Mouse (Mus musculus) CH12.LX (cell line): ENCODE measurements at regions not wholly inside any gene's neighbourhood (a gene's known extent, or its start where the extent isn't known, plus 50 kb on each side); places are given as distances from the start of the nearest gene placed in this dataset.

Experiments used
- DNase-seq: peaks from one replicate; pipeline ENCODE4 v3.0.0-alpha.2; 2013; ENCODE audit errors: extremely low read depth
- H3K27ac ChIP-seq: 2 replicates; pipeline ENCODE4 v1.5.1; 2012; ENCODE audit warnings: low read depth, mild to moderate bottlenecking, control low read depth, moderate library complexity; ENCODE audit not compliant: insufficient read depth
- H3K27me3 ChIP-seq: replicated peaks from 2 replicates; pipeline ENCODE3; 2012; ENCODE audit warnings: inconsistent platforms
- H3K36me3 ChIP-seq, 2 experiments: replicated peaks in 1 of 2; 2 replicates each; pipeline versions ENCODE3 to v1.6.1; 2012; ENCODE audit warnings: inconsistent platforms in 1 of 2, low read length in 1 of 2, mild to moderate bottlenecking in 1 of 2, mixed read lengths in 1 of 2, moderate library complexity in 1 of 2; ENCODE audit not compliant: control insufficient read depth in 1 of 2, insufficient read depth in 1 of 2
- H3K4me1 ChIP-seq, 2 experiments: 2 replicates each; pipeline ENCODE4 v1.6.1; 2012; ENCODE audit warnings: inconsistent platforms in 1 of 2, moderate library complexity in 1 of 2; ENCODE audit not compliant: insufficient read depth in 2 of 2, control insufficient read depth in 1 of 2
- H3K4me2 ChIP-seq: 2 replicates; pipeline ENCODE4 v1.6.1; 2012; ENCODE audit warnings: low read depth, mild to moderate bottlenecking, control low read depth; ENCODE audit not compliant: poor library complexity, insufficient read depth, severe bottlenecking
- H3K4me3 ChIP-seq, 3 experiments: fragments of 150-350 bp in 1 of 3; sonication (generic) in 1 of 3; replicated peaks in 1 of 3; 2 replicates each; pipeline versions ENCODE3 to v1.5.1; 2011 to 2012; ENCODE audit warnings: low read depth in 2 of 3, low read length in 2 of 3, mild to moderate bottlenecking in 2 of 3, moderate library complexity in 2 of 3, control low read depth in 1 of 3, improper control_type of control experiment in 1 of 3, inconsistent platforms in 1 of 3, mixed read lengths in 1 of 3; ENCODE audit not compliant: poor library complexity in 1 of 3
- H3K79me2 ChIP-seq: replicated peaks from 2 replicates; pipeline ENCODE4 v1.6.1; 2012; ENCODE audit warnings: mild to moderate bottlenecking, moderate library complexity; ENCODE audit not compliant: control insufficient read depth, poor library complexity, insufficient read depth, severe bottlenecking; ENCODE audit errors: extremely low read depth
- H3K9ac ChIP-seq: 2 replicates; pipeline ENCODE4 v1.6.1; 2012; ENCODE audit warnings: low read depth, mild to moderate bottlenecking, control low read depth, moderate library complexity; ENCODE audit not compliant: insufficient read depth
- H3K9me3 ChIP-seq: replicated peaks from 2 replicates; pipeline ENCODE3; 2012; ENCODE audit warnings: low read length, inconsistent platforms, mixed read lengths
- BHLHE40 ChIP-seq: IDR thresholded peaks from 2 replicates; pipeline ENCODE4 v1.6.1; 2011; ENCODE audit warnings: mild to moderate bottlenecking, low read depth, low read length, improper control_type of control experiment
- CHD1 ChIP-seq: IDR thresholded peaks from 2 replicates; pipeline ENCODE4 v1.6.1; 2012; ENCODE audit warnings: low read depth, low read length, improper control_type of control experiment, inconsistent platforms
- CHD2 ChIP-seq: IDR thresholded peaks from 2 replicates; pipeline ENCODE4 v1.6.1; 2011; ENCODE audit warnings: low read length, improper control_type of control experiment
- CTCF ChIP-seq, 2 experiments: IDR thresholded peaks in 1 of 2; conservative IDR thresholded peaks in 1 of 2; 2 replicates each; pipeline ENCODE4 v1.5.1; 2011 to 2012; ENCODE audit warnings: low read depth in 2 of 2, low read length in 2 of 2, improper control_type of control experiment in 1 of 2, inconsistent platforms in 1 of 2, mild to moderate bottlenecking in 1 of 2, moderate library complexity in 1 of 2
- E2F4 ChIP-seq: IDR thresholded peaks from 2 replicates; pipeline ENCODE4 v1.6.1; 2011; ENCODE audit warnings: low read depth, low read length, improper control_type of control experiment; ENCODE audit not compliant: insufficient replicate concordance
- ELF1 ChIP-seq: IDR thresholded peaks from 2 replicates; pipeline ENCODE4 v1.6.1; 2014; ENCODE audit warnings: low read depth, mild to moderate bottlenecking, inconsistent platforms, low read length, improper control_type of control experiment
- EP300 ChIP-seq: IDR thresholded peaks from 2 replicates; pipeline ENCODE4 v1.6.1; 2011; ENCODE audit warnings: low read length, improper control_type of control experiment
- ETS1 ChIP-seq: conservative IDR thresholded peaks from 2 replicates; pipeline ENCODE4 v1.6.1; 2012; ENCODE audit warnings: low read depth, mild to moderate bottlenecking, inconsistent platforms, low read length, improper control_type of control experiment, moderate library complexity
- GABPA ChIP-seq: IDR thresholded peaks from 2 replicates; pipeline ENCODE4 v1.6.1; 2012; ENCODE audit warnings: low read depth, low read length, improper control_type of control experiment, inconsistent platforms; ENCODE audit not compliant: insufficient replicate concordance
- HCFC1 ChIP-seq: IDR thresholded peaks from 2 replicates; pipeline ENCODE4 v1.6.1; 2012; ENCODE audit warnings: low read depth, mild to moderate bottlenecking, inconsistent platforms, low read length, improper control_type of control experiment
- IRF4 ChIP-seq: IDR thresholded peaks from 2 replicates; pipeline ENCODE4 v1.6.1; 2014; ENCODE audit warnings: low read depth, mild to moderate bottlenecking, inconsistent platforms, low read length, improper control_type of control experiment
- JUN ChIP-seq: IDR thresholded peaks from 2 replicates; pipeline ENCODE4 v1.6.1; 2011; ENCODE audit warnings: low read depth, mild to moderate bottlenecking, low read length, improper control_type of control experiment, moderate library complexity; ENCODE audit not compliant: insufficient read depth
- JUND ChIP-seq: conservative IDR thresholded peaks from 2 replicates; pipeline ENCODE4 v1.6.1; 2011; ENCODE audit warnings: low read depth, low read length, improper control_type of control experiment
- KAT2A ChIP-seq: IDR thresholded peaks from 2 replicates; pipeline ENCODE4 v1.6.1; 2012; ENCODE audit warnings: low read length, improper control_type of control experiment, inconsistent platforms; ENCODE audit not compliant: insufficient replicate concordance
- MAFK ChIP-seq: IDR thresholded peaks from 2 replicates; pipeline ENCODE4 v1.6.1; 2011; ENCODE audit warnings: low read length, improper control_type of control experiment; ENCODE audit not compliant: insufficient replicate concordance
- MAZ ChIP-seq: IDR thresholded peaks from 2 replicates; pipeline ENCODE4 v1.6.1; 2012; ENCODE audit warnings: low read depth, mild to moderate bottlenecking, inconsistent platforms, low read length, improper control_type of control experiment, moderate library complexity
- MXI1 ChIP-seq: IDR thresholded peaks from 2 replicates; pipeline ENCODE4 v1.6.1; 2011; ENCODE audit warnings: mild to moderate bottlenecking, low read depth, low read length, improper control_type of control experiment
- MYC ChIP-seq: IDR thresholded peaks from 2 replicates; pipeline ENCODE4 v1.6.1; 2011; ENCODE audit warnings: low read depth, mild to moderate bottlenecking, improper control_type of control experiment, low read length
- NELFE ChIP-seq: IDR thresholded peaks from 2 replicates; pipeline ENCODE4 v1.6.1; 2011; ENCODE audit warnings: low read depth, low read length, improper control_type of control experiment
- NRF1 ChIP-seq: IDR thresholded peaks from 2 replicates; pipeline ENCODE4 v1.6.1; 2014; ENCODE audit warnings: low read depth, mild to moderate bottlenecking, inconsistent platforms, low read length, improper control_type of control experiment, moderate library complexity
- PAX5 ChIP-seq: IDR thresholded peaks from 2 replicates; pipeline ENCODE4 v1.6.1; 2012; ENCODE audit warnings: low read length, inconsistent platforms, mixed read lengths
- POLR2A ChIP-seq: IDR thresholded peaks from 2 replicates; pipeline ENCODE4 v1.6.1; 2011; ENCODE audit warnings: low read depth, mild to moderate bottlenecking, improper control_type of control experiment, low read length
- POLR2AphosphoS2 ChIP-seq: IDR thresholded peaks from 2 replicates; pipeline ENCODE4 v1.6.1; 2011; ENCODE audit warnings: low read depth, low read length, improper control_type of control experiment
- RAD21 ChIP-seq: IDR thresholded peaks from 2 replicates; pipeline ENCODE4 v1.6.1; 2011; ENCODE audit warnings: low read depth, mild to moderate bottlenecking, low read length, improper control_type of control experiment, moderate library complexity
- RCOR1 ChIP-seq: conservative IDR thresholded peaks from 2 replicates; pipeline ENCODE4 v1.6.1; 2012; ENCODE audit warnings: low read depth, mild to moderate bottlenecking, inconsistent platforms, low read length, improper control_type of control experiment
- SMC3 ChIP-seq: IDR thresholded peaks from 2 replicates; pipeline ENCODE4 v1.6.1; 2011; ENCODE audit warnings: low read depth, low read length, improper control_type of control experiment
- TBP ChIP-seq: conservative IDR thresholded peaks from 2 replicates; pipeline ENCODE4 v1.6.1; 2011; ENCODE audit warnings: low read depth, low read length, improper control_type of control experiment
- TCF12 ChIP-seq: IDR thresholded peaks from 2 replicates; pipeline ENCODE4 v1.6.1; 2014; ENCODE audit warnings: low read depth, mild to moderate bottlenecking, inconsistent platforms, low read length, improper control_type of control experiment
- UBTF ChIP-seq: IDR thresholded peaks from 2 replicates; pipeline ENCODE4 v1.6.1; 2012; ENCODE audit warnings: low read depth, mild to moderate bottlenecking, inconsistent platforms, low read length, improper control_type of control experiment, moderate library complexity
- USF1 ChIP-seq: IDR thresholded peaks from 2 replicates; pipeline ENCODE4 v1.6.1; 2014; ENCODE audit warnings: low read depth, mild to moderate bottlenecking, inconsistent platforms, low read length, improper control_type of control experiment
- USF2 ChIP-seq: conservative IDR thresholded peaks from 2 replicates; pipeline ENCODE4 v1.6.1; 2011; ENCODE audit warnings: low read depth, low read length, improper control_type of control experiment
- ZC3H11A ChIP-seq: IDR thresholded peaks from 2 replicates; pipeline ENCODE4 v1.6.1; 2012; ENCODE audit warnings: low read depth, mild to moderate bottlenecking, inconsistent platforms, low read length, improper control_type of control experiment
- ZKSCAN1 ChIP-seq: IDR thresholded peaks from 2 replicates; pipeline ENCODE4 v1.6.1; 2012; ENCODE audit warnings: low read depth, inconsistent platforms, low read length, improper control_type of control experiment, borderline replicate concordance
- ZMIZ1 ChIP-seq: IDR thresholded peaks from 2 replicates; pipeline ENCODE4 v1.6.1; 2012; ENCODE audit warnings: low read depth, mild to moderate bottlenecking, inconsistent platforms, low read length, improper control_type of control experiment
- ZNF384 ChIP-seq: IDR thresholded peaks from 2 replicates; pipeline ENCODE4 v1.6.1; 2012; ENCODE audit warnings: low read depth, low read length, improper control_type of control experiment, inconsistent platforms
- dilution Hi-C: fragments of 300-500 bp; cut with MboI; formaldehyde crosslinking; loops from 2 replicates; pipeline ENCODE4 v1.14.3; 2020; ENCODE audit warnings: low sequenced_read_pairs; ENCODE audit not compliant: extremely low pct_unique_long_range_greater_than_20kb, extremely low pct_ligation_motif_present
- in situ Hi-C: fragments of 300-500 bp; cut with MboI; formaldehyde crosslinking; loops from 3 replicates; pipeline ENCODE4 v1.14.3; 2019; ENCODE audit warnings: low sequenced_read_pairs, low pct_ligation_motif_present, low pct_unique_long_range_greater_than_20kb, mixed read lengths

GRCm38 (mm10) chr3:143647237-143647636 is 557.8 kb downstream of the Lmo4 start (continued):
- TF ChIP-seq CHD1 (no peak), ETS1 (peak; percentile 50), MYC (no peak), RCOR1 (no peak), CHD2 (no peak), RAD21 (no peak), ZMIZ1 (no peak), NELFE (no peak), POLR2AphosphoS2 (no peak), EP300 (no peak), BHLHE40 (0 out of 2 replicates have a peak, but pooled peaks have one; percentile 0), ELF1 (no peak), GABPA (no peak), USF1 (no peak), TCF12 (no peak)
- TF ChIP-seq, all 38 proteins: peak for 4

- peak overlapping the region; percentile 10 for H3K9ac ChIP-seq
- in situ Hi-C loops (no loop called here), dilution Hi-C loops (no loop called here)
- H3K4me2 ChIP-seq: peak overlapping the region; percentile 89
- H3K27me3 ChIP-seq: no peaks in the 10 kb centered on the region
- DNase-seq: peak; percentile 95
- H3K9me3 ChIP-seq: no peaks in the 10 kb centered on the region
- H3K4me3 ChIP-seq: peak overlapping the region in 1 of 3 experiments; percentile 25
- peaks cover 19 to 50% of the 10 kb centered on the region in 2 experiments for H3K4me1 ChIP-seq
- H3K79me2 ChIP-seq: no peaks in the 10 kb centered on the region
- peak overlapping the region; percentile 33 for H3K27ac ChIP-seq
- no peaks in the 10 kb centered on the region for H3K36me3 ChIP-seq
- no peak for TF ChIP-seq PAX5
- TF ChIP-seq TBP: 0 out of 2 replicates have a peak, but pooled peaks have one; percentile 25
- TF ChIP-seq ZKSCAN1: no peak
- TF ChIP-seq MXI1: peak; percentile 84
- TF ChIP-seq ETS1: no peak; the same call in none of the 2 replicates
- no peak for TF ChIP-seq GABPA
- no peak for TF ChIP-seq POLR2AphosphoS2
- peak; percentile 36 for TF ChIP-seq SMC3
- no peak for TF ChIP-seq CHD1
- peak; percentile 46 for TF ChIP-seq NRF1
- no peak; the same call in 1 of the 2 replicates for TF ChIP-seq ZNF384
- 0 out of 2 replicates have a peak, but pooled peaks have one; percentile 22 for TF ChIP-seq JUN
- TF ChIP-seq CTCF (conservative IDR thresholded peaks at IDR 0.05 in 1 of 2, IDR thresholded peaks at IDR 0.05 in 1 of 2; ENCODE audit: low read depth in 2 of 2, low read length in 2 of 2): peak in 1 of 2 experiments; percentile 15; a peak in 1 of 4 replicates
- no peak; the same call in 1 of the 2 replicates for TF ChIP-seq JUND
- TF ChIP-seq E2F4: 0 out of 2 replicates have a peak, but pooled peaks have one; percentile 46
- peak; percentile 85 for TF ChIP-seq EP300
- TF ChIP-seq MAZ: peak; percentile 90
- 0 out of 2 replicates have a peak, but pooled peaks have one; percentile 42 for TF ChIP-seq KAT2A
- 0 out of 2 replicates have a peak, but pooled peaks have one; percentile 8 for TF ChIP-seq MAFK
- 0 out of 2 replicates have a peak, but pooled peaks have one; percentile 28 for TF ChIP-seq NELFE
- peak; percentile 54; the same call in 1 of the 2 replicates for TF ChIP-seq CHD2
- TF ChIP-seq ELF1: peak; percentile 82
- TF ChIP-seq BHLHE40: peak; percentile 54
- TF ChIP-seq TCF12: peak; percentile 73
- TF ChIP-seq POLR2A: 0 out of 2 replicates have a peak, but pooled peaks have one; percentile 36
- TF ChIP-seq ZMIZ1: peak; percentile 60
- TF ChIP-seq RAD21: peak; percentile 8
- TF ChIP-seq UBTF: no peak
- no peak for TF ChIP-seq ZC3H11A
- TF ChIP-seq USF1: no peak
- TF ChIP-seq IRF4: peak; percentile 81
- TF ChIP-seq MYC: no peak
- TF ChIP-seq USF2: no peak
- peak; percentile 57 for TF ChIP-seq HCFC1
These were observed 558.2 kb downstream of the Lmo4 start for GRCm38 (mm10) chr3:143646836-143647235.
